Mouse (Mus musculus): ENCODE measurements at regions not wholly inside any gene's neighbourhood (a gene's known extent, or its start where the extent isn't known, plus 50 kb on each side); places are given as distances from the start of the nearest gene placed in this dataset.

DNA sequence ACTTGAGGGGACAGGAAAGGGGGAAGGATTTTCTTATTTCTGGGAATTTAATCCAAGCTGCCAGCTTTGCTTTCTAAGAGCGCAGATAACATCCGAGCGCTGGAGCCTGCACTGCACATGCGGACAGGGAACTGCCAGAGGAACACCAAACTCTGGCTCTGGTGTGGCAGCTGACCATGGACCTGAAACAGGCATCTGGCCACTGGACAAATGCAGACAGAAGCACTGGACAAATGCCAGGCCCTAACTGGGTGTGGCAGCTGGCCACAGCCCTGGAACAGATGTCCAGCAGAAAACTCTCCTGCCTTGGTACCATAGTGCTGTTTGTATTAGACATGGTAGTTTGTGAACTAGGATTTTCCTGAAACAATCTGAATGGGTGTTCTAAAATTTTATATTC lies 315.2 kb upstream of the Sox11 start:
- H3K27me3 ChIP-seq (ENCODE audit: control insufficient read depth, insufficient read depth, insufficient read length) = no peaks in the 10 kb centered on the region
- H3K36me3 ChIP-seq (ENCODE audit: control insufficient read depth, insufficient read depth) = no peaks in the 10 kb centered on the region
- H3K79me3 ChIP-seq (ENCODE audit: low read depth) = no peaks in the 10 kb centered on the region
- no peaks in the 10 kb centered on the region for H3K79me2 ChIP-seq (ENCODE audit: control insufficient read depth, insufficient read depth)
- no peak overlapping the region for H3K4me3 ChIP-seq (ENCODE audit: insufficient read depth, poor library complexity, severe bottlenecking)
- no peak overlapping the region for H3ac ChIP-seq (ENCODE audit: control insufficient read depth, insufficient read length, low read depth)
- TF ChIP-seq CTCF (IDR thresholded peaks at IDR 0.05; ENCODE audit: control insufficient read depth, insufficient read depth, insufficient read length) = no peak
- no peak for TF ChIP-seq MYOD1 (IDR thresholded peaks at IDR 0.05; ENCODE audit: control insufficient read depth, insufficient read length, low read depth)
- TF ChIP-seq CEBPB (IDR thresholded peaks at IDR 0.05; ENCODE audit: low read depth) = no peak
- TF ChIP-seq MAX (IDR thresholded peaks at IDR 0.05) = no peak
- no peak for TF ChIP-seq MYOG (IDR thresholded peaks at IDR 0.05; ENCODE audit: control insufficient read depth, extremely low read depth, insufficient read length)
- TF ChIP-seq FOSL1 (IDR thresholded peaks at IDR 0.05; ENCODE audit: insufficient read depth, low read length, poor library complexity, severe bottlenecking) = no peak
- no peak for TF ChIP-seq USF1 (IDR thresholded peaks at IDR 0.05; ENCODE audit: low read depth)

DNA sequence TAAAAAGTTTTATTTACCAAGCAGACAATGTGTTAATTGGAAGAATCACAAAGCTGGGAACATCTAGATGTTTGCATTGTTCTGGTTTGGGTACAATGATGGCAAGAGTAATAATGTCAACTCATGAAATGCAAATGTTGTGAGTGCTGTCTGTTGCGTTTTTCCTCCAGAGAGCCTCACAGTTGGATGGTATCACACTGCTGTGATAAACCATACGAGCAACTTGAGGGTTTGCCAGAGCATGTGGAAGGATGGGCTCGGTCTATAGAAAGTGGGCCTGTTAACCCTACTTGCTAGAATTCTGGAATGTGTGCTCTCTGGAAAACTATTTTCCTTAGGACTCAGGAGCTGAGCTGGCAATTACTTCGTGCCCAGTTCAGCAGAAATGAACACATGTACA lies 311.2 kb upstream of the Sox11 start:
- TF ChIP-seq MAX (IDR thresholded peaks at IDR 0.05) (no peak), MYOG (IDR thresholded peaks at IDR 0.05; ENCODE audit: control insufficient read depth, extremely low read depth, insufficient read length) (no peak), CTCF (IDR thresholded peaks at IDR 0.05; ENCODE audit: control insufficient read depth, insufficient read depth, insufficient read length) (no peak), CEBPB (IDR thresholded peaks at IDR 0.05; ENCODE audit: low read depth) (no peak), USF1 (IDR thresholded peaks at IDR 0.05; ENCODE audit: low read depth) (no peak), FOSL1 (IDR thresholded peaks at IDR 0.05; ENCODE audit: insufficient read depth, low read length, poor library complexity, severe bottlenecking) (no peak), MYOD1 (IDR thresholded peaks at IDR 0.05; ENCODE audit: control insufficient read depth, insufficient read length, low read depth) (no peak)
- Histone ChIP-seq H3K27me3 (ENCODE audit: control insufficient read depth, insufficient read depth, insufficient read length) (no peaks in the 10 kb centered on the region), H3K36me3 (ENCODE audit: control insufficient read depth, insufficient read depth) (no peaks in the 10 kb centered on the region), H3K79me3 (ENCODE audit: low read depth) (no peaks in the 10 kb centered on the region), H3K4me3 (ENCODE audit: insufficient read depth, poor library complexity, severe bottlenecking) (no peak overlapping the region), H3ac (ENCODE audit: control insufficient read depth, insufficient read length, low read depth) (no peak overlapping the region), H3K79me2 (ENCODE audit: control insufficient read depth, insufficient read depth) (no peaks in the 10 kb centered on the region)

DNA sequence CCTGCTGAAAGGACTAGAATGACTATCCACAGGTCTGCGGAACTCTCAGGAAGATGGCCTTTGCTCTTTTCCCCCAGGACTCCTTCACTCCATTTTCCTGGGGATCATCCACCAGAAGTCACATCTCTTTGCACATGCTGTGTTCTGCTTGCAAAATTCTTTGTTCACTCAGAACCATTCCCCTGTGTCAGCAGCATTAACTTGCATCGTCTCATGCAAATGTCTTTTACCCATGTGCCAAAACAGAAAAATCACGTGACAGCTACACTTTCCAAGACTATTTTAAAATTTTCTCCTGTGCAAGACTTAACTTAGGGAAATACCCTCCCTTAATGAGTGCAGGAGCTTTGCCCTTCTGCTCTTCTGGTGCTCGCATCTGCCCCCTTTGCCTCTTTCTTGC lies 306.2 kb upstream of the Sox11 start:
- TF ChIP-seq MYOD1 (IDR thresholded peaks at IDR 0.05; ENCODE audit: control insufficient read depth, insufficient read length, low read depth) (no peak), MAX (IDR thresholded peaks at IDR 0.05) (no peak), CTCF (IDR thresholded peaks at IDR 0.05; ENCODE audit: control insufficient read depth, insufficient read depth, insufficient read length) (no peak), MYOG (IDR thresholded peaks at IDR 0.05; ENCODE audit: control insufficient read depth, extremely low read depth, insufficient read length) (no peak), USF1 (IDR thresholded peaks at IDR 0.05; ENCODE audit: low read depth) (no peak), CEBPB (IDR thresholded peaks at IDR 0.05; ENCODE audit: low read depth) (no peak), FOSL1 (IDR thresholded peaks at IDR 0.05; ENCODE audit: insufficient read depth, low read length, poor library complexity, severe bottlenecking) (no peak)
- Histone ChIP-seq H3K27me3 (ENCODE audit: control insufficient read depth, insufficient read depth, insufficient read length) (no peaks in the 10 kb centered on the region), H3K79me2 (ENCODE audit: control insufficient read depth, insufficient read depth) (no peaks in the 10 kb centered on the region), H3ac (ENCODE audit: control insufficient read depth, insufficient read length, low read depth) (no peak overlapping the region), H3K36me3 (ENCODE audit: control insufficient read depth, insufficient read depth) (no peaks in the 10 kb centered on the region), H3K4me3 (ENCODE audit: insufficient read depth, poor library complexity, severe bottlenecking) (no peak overlapping the region), H3K79me3 (ENCODE audit: low read depth) (no peaks in the 10 kb centered on the region)

DNA sequence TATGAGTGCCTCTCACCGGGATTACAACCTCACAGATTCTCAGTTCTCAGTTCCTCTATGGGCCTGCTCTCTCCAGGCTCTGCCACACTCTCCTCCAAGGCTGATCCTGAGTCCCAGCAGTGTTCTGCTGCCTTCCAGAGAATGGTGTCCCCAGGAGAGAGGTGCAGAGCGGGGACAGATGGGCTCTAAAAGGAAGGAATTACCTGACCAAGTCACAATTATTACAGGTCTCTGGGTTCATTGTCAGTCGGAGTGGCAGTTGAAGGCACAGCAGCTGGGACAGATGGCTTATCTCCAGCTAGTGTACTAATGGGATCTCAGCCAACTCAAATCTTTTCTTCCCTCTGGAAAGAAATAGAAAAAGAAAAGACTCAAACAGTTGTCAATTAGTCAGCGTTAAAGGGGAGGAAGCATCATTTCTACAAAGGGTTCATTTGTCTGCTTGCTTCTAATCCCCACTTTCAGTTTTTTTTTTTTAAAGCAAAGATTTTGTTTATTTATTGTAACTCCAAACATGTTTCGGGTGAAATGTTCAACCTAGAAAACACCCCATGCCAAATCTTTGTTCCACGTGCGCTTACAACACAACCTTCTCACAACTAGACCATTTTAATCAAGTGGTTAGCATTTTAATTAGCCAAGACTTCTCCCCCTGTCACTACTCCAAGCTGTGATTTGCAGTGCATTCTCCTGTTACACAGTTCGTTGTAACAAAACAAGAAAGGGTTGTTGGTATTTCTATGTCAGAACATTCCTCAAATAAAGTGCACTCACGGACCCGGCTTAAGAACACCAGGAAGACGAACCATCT lies 304.3 kb upstream of the Sox11 start:
- H3K27me3 ChIP-seq (ENCODE audit: control insufficient read depth, insufficient read depth, insufficient read length) = no peaks in the 10 kb centered on the region
- no peaks in the 10 kb centered on the region for H3K79me2 ChIP-seq (ENCODE audit: control insufficient read depth, insufficient read depth)
- no peak for TF ChIP-seq CEBPB (IDR thresholded peaks at IDR 0.05; ENCODE audit: low read depth)
- no peak for TF ChIP-seq USF1 (IDR thresholded peaks at IDR 0.05; ENCODE audit: low read depth)
- no peak for TF ChIP-seq CTCF (IDR thresholded peaks at IDR 0.05; ENCODE audit: control insufficient read depth, insufficient read depth, insufficient read length)
- no peak for TF ChIP-seq MYOG (IDR thresholded peaks at IDR 0.05; ENCODE audit: control insufficient read depth, extremely low read depth, insufficient read length)
- no peak for TF ChIP-seq MYOD1 (IDR thresholded peaks at IDR 0.05; ENCODE audit: control insufficient read depth, insufficient read length, low read depth)
- no peak for TF ChIP-seq FOSL1 (IDR thresholded peaks at IDR 0.05; ENCODE audit: insufficient read depth, low read length, poor library complexity, severe bottlenecking)
- no peak for TF ChIP-seq MAX (IDR thresholded peaks at IDR 0.05)
- no peaks in the 10 kb centered on the region for H3K36me3 ChIP-seq (ENCODE audit: control insufficient read depth, insufficient read depth)
- H3K4me3 ChIP-seq (ENCODE audit: insufficient read depth, poor library complexity, severe bottlenecking) = no peak overlapping the region
- no peak overlapping the region for H3ac ChIP-seq (ENCODE audit: control insufficient read depth, insufficient read length, low read depth)
- H3K79me3 ChIP-seq (ENCODE audit: low read depth) = no peaks in the 10 kb centered on the region

DNA sequence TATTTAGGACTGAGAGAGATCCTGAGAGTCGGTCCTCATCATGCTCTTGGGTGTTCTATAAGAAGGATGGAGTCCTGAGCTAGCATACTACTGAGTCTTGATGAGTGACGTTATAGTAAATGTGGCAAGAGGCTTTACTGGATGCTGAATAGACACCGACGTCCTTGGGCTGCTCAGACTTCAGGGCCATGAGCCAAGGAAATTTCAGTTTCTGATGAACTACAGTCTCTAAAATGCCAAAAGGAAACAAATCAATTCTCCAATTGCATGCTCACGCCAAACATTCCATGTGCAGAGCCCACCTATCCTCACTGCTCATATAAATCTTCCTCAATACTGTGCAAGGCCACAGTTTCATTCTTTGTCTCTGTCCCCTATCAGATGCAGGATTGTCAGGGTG lies 277.2 kb upstream of the Sox11 start:
- Histone ChIP-seq H3K4me3 (ENCODE audit: insufficient read depth, poor library complexity, severe bottlenecking) (no peak overlapping the region), H3K79me2 (ENCODE audit: control insufficient read depth, insufficient read depth) (no peaks in the 10 kb centered on the region), H3K36me3 (ENCODE audit: control insufficient read depth, insufficient read depth) (no peaks in the 10 kb centered on the region), H3ac (ENCODE audit: control insufficient read depth, insufficient read length, low read depth) (no peak overlapping the region), H3K79me3 (ENCODE audit: low read depth) (no peaks in the 10 kb centered on the region), H3K27me3 (ENCODE audit: control insufficient read depth, insufficient read depth, insufficient read length) (no peaks in the 10 kb centered on the region)
- no peak for TF ChIP-seq MYOD1 (IDR thresholded peaks at IDR 0.05; ENCODE audit: control insufficient read depth, insufficient read length, low read depth)
- TF ChIP-seq FOSL1 (IDR thresholded peaks at IDR 0.05; ENCODE audit: insufficient read depth, low read length, poor library complexity, severe bottlenecking) = no peak
- no peak for TF ChIP-seq CTCF (IDR thresholded peaks at IDR 0.05; ENCODE audit: control insufficient read depth, insufficient read depth, insufficient read length)
- TF ChIP-seq CEBPB (IDR thresholded peaks at IDR 0.05; ENCODE audit: low read depth) = no peak
- no peak for TF ChIP-seq MAX (IDR thresholded peaks at IDR 0.05)
- no peak for TF ChIP-seq MYOG (IDR thresholded peaks at IDR 0.05; ENCODE audit: control insufficient read depth, extremely low read depth, insufficient read length)
- no peak for TF ChIP-seq USF1 (IDR thresholded peaks at IDR 0.05; ENCODE audit: low read depth)
